In the genomic region with DNA sequence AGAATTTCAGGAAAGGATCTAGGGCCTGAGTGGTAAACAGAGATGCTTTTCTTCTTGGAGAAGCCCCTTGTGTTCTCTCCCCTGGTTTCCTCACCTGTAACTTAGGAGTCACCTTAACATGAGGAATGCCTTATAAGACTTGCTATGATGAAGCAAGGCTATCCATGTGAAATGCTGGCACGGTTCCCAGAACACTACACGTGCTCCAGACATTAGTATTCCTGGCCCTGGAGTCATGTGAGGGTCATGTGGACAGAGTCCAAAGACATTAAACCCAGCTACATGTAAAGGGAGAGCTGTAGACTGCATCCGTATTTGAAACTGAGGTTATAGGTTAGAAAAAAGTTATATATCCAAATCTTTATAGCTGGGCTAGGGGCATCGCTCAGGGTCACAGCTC, we compare ENCODE assay signal across 10 mouse cellular contexts. TPM values are rescaled to one million over a fixed set of nuclear protein-coding genes. Genes with fewer than 3 reads are reported as not detected.
DNase-seq lines count a peak whose midpoint lies in the region; ATAC-seq and TF ChIP-seq lines count a peak whose summit lies in the region.
"Had no signal": no experiment of that assay in that cellular context is flagged by ENCODE, and none has a peak within 500 bp of the region (broad histone marks: within the 10 kb centered on the region; RNA-seq: fewer than 3 reads in every experiment).

No protein-coding gene starts in this region.

- H3K36me3 ChIP-seq in intestine, postnatal 0 days (ENCODE audit: control insufficient read depth, insufficient read depth), result no peaks in the 10 kb centered on the region
- no peaks in the 10 kb centered on the region for H3K36me3 ChIP-seq in lung, embryonic 14.5 days (ENCODE audit: insufficient read depth)
- no peaks in the 10 kb centered on the region for H3K36me3 ChIP-seq in hindbrain, embryonic 11.5 days (ENCODE audit: control insufficient read depth, insufficient read depth, low read length)

- H3K27me3 ChIP-seq in intestine, postnatal 0 days (replicated peaks; ENCODE audit: control insufficient read depth, insufficient read depth, low read length), result no peaks in the 10 kb centered on the region
- H3K27me3 ChIP-seq in lung, embryonic 14.5 days (ENCODE audit: insufficient read depth, low read length), result no peaks in the 10 kb centered on the region
- H3K27me3 ChIP-seq in hindbrain, embryonic 11.5 days (ENCODE audit: control insufficient read depth, insufficient read depth, low read length), result no peaks in the 10 kb centered on the region

- peak; percentile 24 for DNase-seq in gastrocnemius, adult 18-20 months (ENCODE audit: low spot score)
- no peak for DNase-seq in gastrocnemius, adult 2 months
- peak; percentile 91 for DNase-seq in NIH3T3 (ENCODE audit: low read depth)
- DNase-seq in lung, embryonic 14.5 days, result peak; percentile 66
- DNase-seq in left cerebral cortex, adult 2 months (ENCODE audit: extremely low spot score in 1 of 2, low spot score in 2 of 2), result no peak
- DNase-seq in hindbrain, embryonic 11.5 days (ENCODE audit: low spot score), result no peak
- DNase-seq: cerebellum, postnatal 36 days had no signal

- H3K9ac ChIP-seq in intestine, postnatal 0 days (ENCODE audit: low read depth, low read length), result no peak overlapping the region
- H3K9ac ChIP-seq in lung, embryonic 14.5 days, result no peak overlapping the region
- H3K9ac ChIP-seq in hindbrain, embryonic 11.5 days (ENCODE audit: low read depth, low read length), result no peak overlapping the region

- WGBS in intestine, postnatal 0 days, result 30% methylated on average over 4 of the region's 4 CpGs
- WGBS in lung, embryonic 14.5 days, result 54% methylated on average over 4 of the region's 4 CpGs
- 88% methylated on average over 4 of the region's 4 CpGs for WGBS in hindbrain, embryonic 11.5 days

- ATAC-seq in intestine, postnatal 0 days, result peak; percentile 91
- ATAC-seq in lung, embryonic 14.5 days (ENCODE audit: insufficient read depth), result 0 out of 2 replicates have a peak, but pooled peaks have one; percentile 47
- ATAC-seq in hindbrain, embryonic 11.5 days (ENCODE audit: low FRiP score), result no peak
- ATAC-seq in megakaryocyte-erythroid progenitor cell, adult 5-6 weeks (replicated peaks; ENCODE audit: low FRiP score, low TSS enrichment, poor library complexity, severe bottlenecking), result no peak
- ATAC-seq: activated CD4-positive, CD25-positive, alpha-beta regulatory T cell, adult 4 months had no signal

- intact Hi-C loops in gastrocnemius, adult 2 months (cut with DNase I), result no loop called here
- intact Hi-C loops in left cerebral cortex, adult 2 months (cut with DNase I), result no loop called here

- H3K4me1 ChIP-seq in intestine, postnatal 0 days (replicated peaks; ENCODE audit: control insufficient read depth, insufficient read depth, low read length), result no peaks in the 10 kb centered on the region
- H3K4me1 ChIP-seq in lung, embryonic 14.5 days (ENCODE audit: insufficient read depth), result no peaks in the 10 kb centered on the region
- no peaks in the 10 kb centered on the region for H3K4me1 ChIP-seq in hindbrain, embryonic 11.5 days (replicated peaks; ENCODE audit: control insufficient read depth, insufficient read depth, low read length)

- H3K4me3 ChIP-seq in gastrocnemius, adult 2 months, result no peak overlapping the region
- H3K4me3 ChIP-seq in intestine, postnatal 0 days (ENCODE audit: low read depth, low read length), result no peak overlapping the region
- H3K4me3 ChIP-seq in lung, embryonic 14.5 days (ENCODE audit: low read depth, low read length), result no peak overlapping the region
- no peak overlapping the region for H3K4me3 ChIP-seq in left cerebral cortex, adult 2 months
- H3K4me3 ChIP-seq in hindbrain, embryonic 11.5 days (ENCODE audit: low read depth, low read length), result no peak overlapping the region

- no peak overlapping the region for H3K27ac ChIP-seq in gastrocnemius, adult 2 months
- 0 out of 2 replicates have a peak overlapping the region, but pooled peaks have one; percentile 30 for H3K27ac ChIP-seq in intestine, postnatal 0 days (ENCODE audit: low read depth, low read length)
- no peak overlapping the region for H3K27ac ChIP-seq in lung, embryonic 14.5 days (ENCODE audit: low read depth)
- no peak overlapping the region for H3K27ac ChIP-seq in left cerebral cortex, adult 2 months
- no peak overlapping the region for H3K27ac ChIP-seq in hindbrain, embryonic 11.5 days (ENCODE audit: low read depth, low read length)

- 0 out of 2 replicates have a peak, but pooled peaks cover 3% of the 10 kb centered on the region for H3K9me3 ChIP-seq in intestine, postnatal 0 days (ENCODE audit: control insufficient read depth)
- H3K9me3 ChIP-seq in lung, embryonic 14.5 days (ENCODE audit: low read depth, low read length), result no peaks in the 10 kb centered on the region
- no peaks in the 10 kb centered on the region for H3K9me3 ChIP-seq in hindbrain, embryonic 11.5 days (ENCODE audit: control insufficient read depth, low read length)

- no peak for TF ChIP-seq CTCF in gastrocnemius, adult 2 months (IDR thresholded peaks at IDR 0.05)
- no peak for TF ChIP-seq CTCF in intestine, postnatal 0 days (IDR thresholded peaks at IDR 0.05; ENCODE audit: low read depth)
- no peak for TF ChIP-seq CTCF in lung, embryonic 14.5 days (IDR thresholded peaks at IDR 0.05; ENCODE audit: low read depth)
- TF ChIP-seq CTCF in left cerebral cortex, adult 2 months (IDR thresholded peaks at IDR 0.05), result no peak

- H3K4me2 ChIP-seq in intestine, postnatal 0 days (replicated peaks; ENCODE audit: low read depth), result no peak overlapping the region
- no peak overlapping the region for H3K4me2 ChIP-seq in lung, embryonic 14.5 days
- no peak overlapping the region for H3K4me2 ChIP-seq in hindbrain, embryonic 11.5 days (replicated peaks; ENCODE audit: low read depth, low read length)

RNA-seq across cellular contexts. Expression of a gene that starts 9.5 kb away (rescaled TPM):
- 10 to 100 TPM; 12.5 to 14.0 TPM for total RNA-seq in gastrocnemius, adult 18-20 months (2021)
- total RNA-seq in gastrocnemius, adult 2 months (2021), result 10 to 100 TPM; 14.7 to 15.9 TPM
- polyA plus RNA-seq in intestine, postnatal 0 days (2015; fragmentation: Nextera tagmentation; extraction: Ambion mirVana), result 7.9 and 8.1 TPM in 2 replicates
- 3.3 and 6.2 TPM in 2 replicates for polyA plus RNA-seq in lung, embryonic 14.5 days (2014; fragmentation: Nextera tagmentation; extraction: Ambion mirVana)
- total RNA-seq in left cerebral cortex, adult 2 months (2021), result 10 to 100 TPM in 1 of 2 experiments, 1 to 10 TPM in 1; 8.9 to 10.8 TPM
- 8.3 and 8.7 TPM in 2 replicates for polyA plus RNA-seq in hindbrain, embryonic 11.5 days (2014; fragmentation: Nextera tagmentation; extraction: Ambion mirVana)
- 1.8 and 1.9 TPM in 2 replicates for total RNA-seq in megakaryocyte-erythroid progenitor cell, adult 5-6 weeks (2014; fragmentation: Nextera tagmentation)
- total RNA-seq in megakaryocyte-erythroid progenitor cell, adult 5-6 weeks (2017), result 4.4 and 6.3 TPM in 2 replicates

RNA-seq across cellular contexts. Expression of a gene that starts 58.8 kb away (rescaled TPM):
- 100 to 1,000 TPM; 101 to 152 TPM for total RNA-seq in gastrocnemius, adult 18-20 months (2021)
- total RNA-seq in gastrocnemius, adult 2 months (2021), result 100 to 1,000 TPM; 135 to 140 TPM
- polyA plus RNA-seq in intestine, postnatal 0 days (2015; fragmentation: Nextera tagmentation; extraction: Ambion mirVana), result 131 TPM in 2 replicates
- 593 and 647 TPM in 2 replicates for polyA plus RNA-seq in lung, embryonic 14.5 days (2014; fragmentation: Nextera tagmentation; extraction: Ambion mirVana)
- total RNA-seq in left cerebral cortex, adult 2 months (2021), result 100 to 1,000 TPM; 411 to 430 TPM
- 828 and 847 TPM in 2 replicates for polyA plus RNA-seq in hindbrain, embryonic 11.5 days (2014; fragmentation: Nextera tagmentation; extraction: Ambion mirVana)
- total RNA-seq in megakaryocyte-erythroid progenitor cell, adult 5-6 weeks (2014; fragmentation: Nextera tagmentation), result 517 and 688 TPM in 2 replicates
- total RNA-seq in megakaryocyte-erythroid progenitor cell, adult 5-6 weeks (2017), result 688 and 728 TPM in 2 replicates

Comparison
In these comparisons a context has a peak if more than half of its experiments do, and no peak if none do; other contexts are left out.
1. DNase-seq: peak in gastrocnemius, adult 18-20 months (single experiment), NIH3T3 (single experiment) and lung, embryonic 14.5 days (single experiment); none in gastrocnemius, adult 2 months (single experiment), left cerebral cortex, adult 2 months (0 of 2) and hindbrain, embryonic 11.5 days (single experiment).
2. ATAC-seq: peak in intestine, postnatal 0 days (single experiment) and lung, embryonic 14.5 days (single experiment); none in hindbrain, embryonic 11.5 days (single experiment) and megakaryocyte-erythroid progenitor cell, adult 5-6 weeks (single experiment).